Mouse (Mus musculus): Measurements from ENCODE around the gene Ubxn11. TPM values are rescaled to one million over a fixed set of nuclear protein-coding genes. Genes with fewer than 3 reads are reported as not detected.

Gene Ubxn11
- total RNA-seq, 2 experiments from 2014 or later, result 2.0 to 2.3 TPM

DNA sequence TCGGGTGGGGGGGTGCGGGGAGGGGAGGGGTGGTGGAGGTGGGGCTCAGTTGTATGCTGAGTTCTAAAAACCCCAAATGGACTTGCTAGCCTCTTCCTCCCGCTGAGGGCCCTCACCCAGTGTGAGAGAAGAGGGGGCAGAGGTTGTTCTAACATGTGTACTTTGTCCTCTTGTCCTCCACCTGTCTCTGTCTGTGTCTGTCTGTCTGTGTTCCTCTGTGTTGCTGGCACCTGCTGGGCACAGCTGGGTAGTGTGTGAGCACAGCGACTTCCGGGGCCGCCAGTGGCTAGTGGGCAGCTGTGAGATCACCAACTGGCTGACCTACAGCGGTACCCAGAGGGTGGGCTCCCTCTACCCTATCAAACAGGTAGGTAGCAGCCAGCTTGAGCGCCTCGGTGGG, 13.3 kb upstream of the Ubxn11 start:
- no peak for DNase-seq
- intact Hi-C loops (cut with DNase I), result loop anchor here (5.0 kb wide), 1 partner anchor 193 kb away; no protein-coding TSS in a partner anchor

DNA sequence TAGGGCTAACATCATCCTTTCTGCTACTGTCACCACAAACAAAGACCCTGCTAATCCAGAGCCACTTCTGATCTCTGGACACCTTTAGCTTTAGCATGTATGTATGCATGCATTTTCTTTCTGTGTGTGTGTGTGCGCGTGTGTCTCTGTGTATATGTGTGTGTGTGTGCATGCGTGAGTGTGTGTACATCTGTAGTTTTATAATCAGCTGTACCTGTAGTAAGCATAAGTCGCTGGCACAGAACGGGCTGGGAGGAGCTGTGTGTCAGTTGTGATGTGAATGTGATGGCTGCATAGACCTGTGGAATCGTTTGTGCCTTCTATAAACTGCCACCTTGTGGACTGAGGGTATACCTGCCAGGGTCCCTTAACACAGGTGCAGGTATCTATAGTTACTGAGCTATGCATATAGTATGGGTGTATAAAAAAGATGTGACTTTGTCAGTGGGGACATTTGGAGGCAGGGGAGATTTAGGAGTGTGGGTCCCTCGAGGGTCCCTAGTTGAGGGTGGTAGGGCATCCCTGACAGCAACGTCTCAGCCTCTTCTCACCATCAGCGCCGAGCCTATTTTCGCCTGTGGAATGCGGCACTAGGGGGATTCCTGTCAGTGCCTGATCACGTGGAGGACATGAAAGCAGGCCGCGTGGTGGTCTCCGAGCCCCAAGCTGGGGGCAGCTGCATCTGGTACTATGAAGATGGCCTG, 11.7 kb upstream of the Ubxn11 start:
- intact Hi-C loops (cut with DNase I), result no loop called here
- no peak for DNase-seq

DNA sequence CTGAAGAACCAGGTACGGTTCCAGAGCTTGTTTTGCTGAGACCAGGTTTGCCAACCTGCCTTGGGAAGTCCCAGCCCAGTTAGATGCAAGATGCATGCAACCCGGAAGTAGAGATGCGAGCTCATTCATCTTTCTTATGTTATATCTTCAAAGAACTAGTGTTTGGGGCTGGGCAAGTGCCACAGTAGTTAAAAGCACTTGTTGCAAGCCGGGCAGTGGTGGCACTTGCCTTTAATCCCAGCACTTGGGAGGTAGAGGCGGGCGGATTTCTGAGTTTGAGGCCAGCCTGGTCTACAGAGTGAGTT, 11.2 kb upstream of the Ubxn11 start:
- intact Hi-C loops (cut with DNase I), result no loop called here
- no peak for DNase-seq

DNA sequence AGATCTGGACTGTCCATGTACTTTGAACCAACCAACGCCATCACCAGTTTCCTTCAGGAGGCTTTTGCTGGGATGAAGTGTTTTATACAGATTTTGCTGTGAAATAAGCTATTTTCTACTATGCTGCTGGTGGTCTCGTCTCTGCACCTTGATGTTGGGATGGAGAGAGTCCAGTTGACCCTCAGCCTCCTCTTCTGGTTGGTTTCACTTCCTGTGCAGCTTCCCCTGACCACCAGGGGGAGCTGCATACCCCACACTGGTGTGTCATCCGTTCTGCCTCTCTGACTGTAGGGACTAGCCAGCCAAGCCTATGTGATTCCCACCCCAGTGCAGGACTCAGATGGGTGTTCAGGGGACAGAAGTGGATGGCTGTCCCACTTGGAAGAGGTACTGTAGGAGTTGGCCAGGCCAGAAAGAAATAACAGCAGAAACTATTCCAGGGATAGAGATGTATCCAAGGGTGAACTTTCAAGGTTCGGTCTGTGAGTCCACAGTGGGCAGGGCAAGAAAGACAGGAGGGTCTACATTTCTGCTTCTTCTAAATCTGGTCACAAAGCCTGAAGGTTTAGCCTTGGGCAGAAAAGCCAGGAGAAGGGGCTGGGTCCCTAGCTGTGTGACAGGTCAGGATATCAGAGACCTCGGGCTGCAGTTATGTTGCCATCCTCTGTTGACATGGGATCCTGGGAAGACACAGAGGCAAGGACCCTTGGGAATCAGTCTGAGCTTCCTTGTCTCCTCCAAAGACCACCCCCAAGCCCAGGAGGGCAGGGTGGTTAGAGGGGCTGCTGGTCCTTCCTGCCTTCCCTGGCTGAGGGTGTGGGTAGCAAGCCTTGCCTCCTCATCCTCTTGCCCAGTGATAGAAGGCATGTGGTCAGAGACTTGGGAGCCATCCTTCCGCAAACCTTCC, 9.7 kb upstream of the Ubxn11 start:
- peak; percentile 56 to 73 for DNase-seq

DNA sequence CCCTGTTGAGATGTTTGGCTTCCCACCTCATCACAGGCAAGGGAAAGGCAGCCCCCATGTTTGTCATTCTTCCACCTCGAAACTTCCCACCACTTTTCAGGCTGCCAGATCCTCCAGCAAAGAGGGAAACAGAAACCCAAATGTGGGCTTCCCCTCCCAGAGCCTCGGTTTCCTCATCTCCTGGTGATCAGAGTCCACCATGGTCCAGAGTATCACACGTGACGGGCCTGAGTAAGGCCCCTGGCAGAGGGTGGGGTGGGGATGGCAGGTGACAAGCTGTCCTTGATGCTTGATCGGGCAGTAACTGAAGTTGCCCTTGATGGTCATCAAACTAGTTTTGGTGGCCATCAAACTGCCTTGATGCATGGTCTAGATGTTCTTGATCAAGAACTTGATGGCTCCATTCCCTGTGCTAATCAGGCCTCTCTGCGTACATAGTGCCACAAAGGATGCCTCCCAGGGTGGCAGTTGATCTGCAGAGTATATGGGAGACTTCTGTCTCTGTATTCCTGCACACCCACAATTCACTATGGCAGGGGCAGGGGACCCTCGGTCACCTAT, 8.3 kb upstream of the Ubxn11 start:
- intact Hi-C loops (cut with DNase I), result no loop called here
- DNase-seq, result no peak

More for the DNA sequence above, 9.7 kb upstream of the Ubxn11 start:
- intact Hi-C loops (cut with DNase I), result loop anchor here (1.0 to 2.0 kb wide), 2 partner anchors 31 to 198 kb away; no protein-coding TSS in a partner anchor

DNA sequence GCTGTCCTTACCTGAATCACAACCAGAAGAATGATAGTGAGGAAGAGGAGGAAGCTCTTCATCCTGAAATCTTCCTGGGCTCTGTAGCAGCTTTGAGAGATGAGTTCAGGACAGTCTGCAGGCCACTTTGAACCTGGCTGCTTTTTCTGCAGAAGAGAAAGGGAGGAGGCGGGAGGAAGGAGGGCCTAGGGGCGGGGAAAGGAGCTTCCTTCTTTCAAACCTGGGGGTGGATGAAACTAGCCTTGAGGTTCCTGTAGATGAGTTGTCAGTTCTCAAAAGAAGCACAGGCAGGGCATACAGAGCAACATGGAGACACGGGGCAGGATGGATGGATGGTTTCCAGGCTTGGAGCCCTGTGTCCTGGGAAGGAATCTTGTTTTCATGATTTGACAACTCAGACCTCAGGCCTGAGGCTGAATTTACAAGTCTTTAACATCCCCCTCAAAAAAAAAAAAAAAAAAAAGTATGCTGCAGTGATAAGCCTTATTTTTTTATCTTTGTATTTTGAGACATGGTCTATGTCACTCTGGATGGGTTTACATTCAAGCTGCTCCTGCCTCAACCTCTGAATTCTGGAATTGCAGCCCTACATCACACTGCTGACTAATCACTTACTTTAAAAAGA, 7.3 kb upstream of the Ubxn11 start, which contains the start of gene Cd52:
Gene Cd52 (minus strand): TSS at position 160 of the 625 bp plus-strand sequence.
- DNase-seq, result peak in 1 of 2 experiments; percentile 26
- intact Hi-C loops (cut with DNase I), result no loop called here

DNA sequence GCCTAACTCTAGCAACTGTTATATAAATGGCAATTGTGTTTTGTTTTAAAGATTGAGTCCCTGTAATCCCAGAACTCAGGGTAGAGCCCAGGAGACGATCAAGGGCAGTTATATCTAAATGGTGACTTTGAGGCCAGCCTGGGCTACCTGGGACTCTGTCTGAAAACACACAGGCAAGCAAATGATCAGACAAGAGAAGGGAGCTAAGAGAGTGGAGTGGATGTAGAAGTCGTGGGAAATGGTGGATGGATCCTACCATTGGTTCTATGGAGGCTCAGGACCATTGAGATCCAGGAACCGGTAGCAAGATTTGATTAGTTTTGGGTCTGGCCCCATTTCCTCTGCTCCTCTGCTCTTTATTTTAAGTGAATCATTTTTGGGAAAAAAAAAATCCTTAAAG, 6.2 kb upstream of the Ubxn11 start:
- intact Hi-C loops (cut with DNase I), result no loop called here
- no peak for DNase-seq

DNA sequence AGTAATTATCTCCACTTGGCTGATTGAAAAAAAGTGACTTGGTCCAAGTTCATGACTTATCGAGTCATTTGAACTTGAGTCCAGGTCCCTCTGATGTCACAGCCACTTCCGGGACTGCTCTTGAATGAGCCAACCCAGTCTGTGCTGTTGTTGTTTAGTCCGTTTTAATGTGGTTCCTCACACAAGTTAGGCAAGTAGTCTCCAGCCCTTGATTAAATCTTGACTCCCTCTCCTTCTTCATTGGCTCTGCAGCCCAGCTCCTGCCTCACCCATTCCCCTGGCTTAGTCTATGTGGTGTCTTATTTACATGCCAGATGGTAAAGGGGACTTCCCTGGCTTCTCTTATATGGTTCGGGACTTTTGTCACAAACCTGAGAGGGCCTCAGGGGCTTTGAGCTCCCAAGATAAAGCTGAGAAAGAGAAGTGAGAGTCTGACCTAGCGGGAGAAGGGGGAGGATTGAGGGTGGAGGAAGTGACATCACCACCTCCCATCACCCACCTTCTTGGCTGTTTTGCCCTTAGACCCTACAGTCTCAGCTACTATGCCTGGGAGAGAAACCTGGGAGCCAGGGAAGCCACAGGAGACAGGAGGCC, 5.3 kb upstream of the Ubxn11 start:
- no peak for DNase-seq
- intact Hi-C loops (cut with DNase I), result no loop called here

DNA sequence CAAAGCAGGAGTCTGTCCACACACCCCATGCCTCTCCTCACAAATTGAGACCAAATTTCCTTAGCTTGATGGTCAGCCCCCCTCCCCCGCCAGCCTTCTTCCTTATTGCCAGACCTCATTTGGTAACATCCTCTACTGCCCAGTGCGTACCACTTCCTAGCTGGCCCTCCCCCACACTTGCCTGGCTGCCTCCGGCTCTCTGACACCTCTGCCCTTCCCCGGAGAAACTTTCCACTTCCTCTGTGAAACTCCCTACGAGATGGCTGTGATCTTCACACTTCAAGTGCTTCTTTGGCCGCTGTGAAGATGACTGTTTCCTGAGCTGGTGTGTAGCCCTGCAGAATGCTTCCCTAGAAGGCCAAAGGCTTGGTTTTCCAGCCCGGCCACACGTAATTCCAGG, 3.7 kb upstream of the Ubxn11 start:
- intact Hi-C loops (cut with DNase I), result no loop called here
- DNase-seq, result peak in 1 of 2 experiments; percentile 42

DNA sequence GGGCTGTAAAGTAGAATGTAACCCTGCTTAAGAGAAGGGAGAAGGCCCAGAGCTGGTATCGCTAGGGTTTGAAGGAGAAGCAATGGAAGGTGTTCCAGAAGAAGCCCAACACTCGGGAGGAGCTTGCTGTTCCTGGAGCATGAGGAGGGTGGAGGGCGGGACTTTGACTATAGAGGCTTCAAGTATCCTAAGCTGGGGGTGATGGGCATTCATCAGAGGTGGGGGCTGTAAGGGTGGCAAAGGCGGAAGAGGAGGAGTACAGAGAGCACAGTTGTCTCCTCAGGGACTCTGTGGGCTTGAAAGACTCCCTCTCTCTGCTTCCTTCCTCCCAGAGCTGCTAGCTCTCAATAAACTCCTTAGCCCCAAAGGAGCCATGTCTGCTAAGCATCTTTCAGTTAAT, 2.1 kb upstream of the Ubxn11 start:
- no peak for DNase-seq
- intact Hi-C loops (cut with DNase I), result no loop called here

DNA sequence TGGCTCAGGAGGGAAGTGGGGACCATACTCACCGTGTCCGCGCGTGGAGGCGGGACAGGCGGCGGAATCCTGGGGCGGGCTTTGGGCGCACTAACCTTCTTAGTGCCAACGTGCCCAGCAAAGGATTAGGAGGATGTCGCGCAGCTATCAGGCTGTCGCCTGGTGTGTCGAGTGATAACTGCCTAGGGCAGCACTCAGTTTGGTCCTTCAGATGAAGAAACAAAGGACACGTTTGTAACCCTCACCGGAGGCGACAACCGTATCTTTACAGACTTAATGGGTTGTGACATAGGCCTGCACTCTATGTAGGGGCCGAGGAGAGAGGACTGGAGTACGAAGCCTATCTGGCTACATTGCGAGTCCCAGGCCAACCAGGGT, 361 bp downstream of the Ubxn11 start:
- intact Hi-C loops (cut with DNase I), result no loop called here
- no peak for DNase-seq

DNA sequence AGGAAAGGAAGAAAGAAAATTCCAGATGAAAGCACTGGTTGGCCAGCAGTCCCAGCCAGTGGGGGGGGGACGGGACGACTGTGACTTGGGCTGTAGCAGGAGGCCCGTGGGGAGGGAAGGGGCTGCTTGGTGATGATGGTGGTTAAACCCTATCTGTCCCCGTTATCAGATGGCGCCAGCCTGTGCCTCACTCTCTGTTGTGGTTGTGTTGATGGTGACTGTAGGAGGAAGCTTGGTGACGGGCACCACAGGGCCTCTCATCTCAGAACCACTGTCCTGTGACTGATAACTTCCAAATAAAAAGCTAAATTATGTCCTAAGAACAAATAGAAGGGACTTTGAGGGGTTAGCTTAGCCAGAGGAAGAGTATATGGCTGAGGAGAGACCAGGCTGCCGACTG, 3.7 kb downstream of the Ubxn11 start:
- intact Hi-C loops (cut with DNase I), result no loop called here
- DNase-seq, result no peak

DNA sequence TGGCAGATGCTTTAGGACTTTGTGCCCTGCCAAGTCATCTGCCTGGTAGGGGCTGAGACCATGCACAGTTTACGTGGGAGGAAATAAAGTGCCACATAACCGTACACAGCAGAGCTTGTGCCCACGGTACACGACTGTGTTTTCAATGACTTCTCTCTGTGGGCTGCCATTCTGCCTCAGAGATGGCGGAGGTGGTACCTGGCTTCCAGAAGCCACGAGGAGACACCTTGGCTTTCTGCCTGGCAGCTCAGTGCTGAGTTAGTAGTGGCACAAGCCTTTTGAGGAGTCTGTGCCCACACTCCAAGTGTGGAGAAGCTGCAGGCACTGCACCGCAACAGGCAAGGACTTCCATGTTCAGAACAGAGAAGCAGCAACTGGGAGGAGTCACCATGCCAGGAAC, 5.4 kb downstream of the Ubxn11 start:
- no peak for DNase-seq
- intact Hi-C loops (cut with DNase I), result no loop called here

DNA sequence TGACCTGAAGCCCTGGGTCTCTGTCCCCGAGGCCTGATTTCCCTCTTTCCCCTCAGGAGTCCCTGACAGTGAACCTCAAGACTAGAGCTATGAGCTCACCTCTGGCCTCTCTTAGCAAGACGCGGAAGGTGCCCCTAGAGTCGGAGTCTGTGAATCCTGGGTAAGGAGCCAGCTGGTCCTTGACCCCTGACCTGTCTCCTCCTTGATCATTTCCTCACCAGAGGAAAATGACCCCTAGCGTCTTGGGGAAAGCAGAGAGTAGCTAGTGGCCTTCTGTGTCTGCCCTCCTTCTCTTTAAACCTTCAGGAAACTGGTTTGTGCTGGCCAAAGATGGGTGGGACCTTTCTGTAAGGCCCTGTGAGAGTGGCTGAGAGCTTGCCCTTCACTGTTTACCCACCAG, 5.8 kb downstream of the Ubxn11 start:
- no peak for DNase-seq
- intact Hi-C loops (cut with DNase I), result no loop called here

DNA sequence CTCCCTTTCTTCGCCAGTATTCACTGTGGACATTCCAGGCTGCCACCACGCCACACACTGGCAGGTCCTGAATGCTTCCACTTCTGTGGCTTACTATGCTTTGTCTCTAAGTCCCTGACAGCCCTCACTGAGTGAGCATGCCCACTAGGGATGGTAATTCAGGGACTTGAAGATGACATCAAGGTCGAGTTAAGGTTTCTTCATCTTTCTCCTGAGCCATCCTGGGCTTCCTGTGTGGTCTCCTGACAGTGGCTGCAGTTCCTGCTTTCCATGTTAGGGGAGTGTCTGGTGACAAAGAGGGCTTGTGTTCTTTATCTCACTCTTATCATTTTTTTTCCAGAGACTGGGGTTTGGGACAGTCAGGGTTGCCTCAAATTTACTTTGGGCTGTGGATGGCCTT, 8.3 kb downstream of the Ubxn11 start:
- intact Hi-C loops (cut with DNase I), result no loop called here
- no peak for DNase-seq

DNA sequence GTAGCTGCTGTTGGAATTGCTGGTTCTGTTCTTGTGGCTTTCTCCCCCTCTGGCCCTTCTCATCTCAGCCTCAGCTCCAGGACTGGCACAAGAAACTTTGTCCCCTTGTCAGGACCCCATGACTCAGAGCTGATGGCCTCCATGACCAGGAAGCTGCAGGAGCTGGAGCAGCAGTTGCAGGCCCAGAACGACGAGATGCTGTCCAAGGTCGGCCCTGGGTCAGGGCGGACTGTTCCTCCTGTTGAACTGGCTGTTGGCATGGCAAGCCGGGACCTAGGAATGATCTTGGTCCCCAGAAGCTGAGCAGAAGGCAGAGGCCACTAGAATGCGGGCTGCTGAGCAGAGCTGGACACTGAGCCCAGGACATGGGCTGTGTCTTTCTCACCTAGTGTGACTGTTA, 10.0 kb downstream of the Ubxn11 start:
- DNase-seq, result no peak
- intact Hi-C loops (cut with DNase I), result no loop called here

DNA sequence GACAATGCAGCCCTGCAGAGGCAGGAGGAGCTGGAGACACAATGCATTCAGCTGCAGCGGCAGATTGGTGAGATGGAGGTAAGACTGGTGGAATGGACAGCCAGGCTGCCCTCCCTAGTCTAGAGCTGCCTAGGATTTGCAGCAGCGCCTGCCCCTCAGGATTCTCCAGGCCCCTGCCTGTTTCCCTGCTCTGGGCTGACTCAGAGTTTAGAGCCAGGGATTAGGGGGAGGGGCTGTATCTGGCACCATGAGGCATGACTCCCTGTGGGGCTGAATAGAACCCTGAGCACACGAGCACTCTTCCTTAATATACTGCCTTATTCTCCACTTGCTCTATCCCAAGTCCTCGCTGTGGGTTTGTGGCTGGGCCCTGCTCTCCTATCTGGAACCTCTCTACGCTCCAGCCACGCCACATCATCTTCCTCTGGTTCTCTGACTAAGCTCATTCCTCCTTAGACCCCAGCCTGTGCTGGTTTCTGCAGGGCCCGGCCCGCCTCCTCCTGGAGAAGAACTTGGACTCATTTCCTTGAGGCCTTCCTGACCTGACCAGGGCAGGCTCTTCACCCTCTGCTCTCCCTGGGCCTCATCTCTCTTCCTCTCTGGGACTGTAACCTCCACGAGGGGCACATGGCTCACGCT, 11.1 kb downstream of the Ubxn11 start:
- intact Hi-C loops (cut with DNase I), result no loop called here
- DNase-seq, result no peak

DNA sequence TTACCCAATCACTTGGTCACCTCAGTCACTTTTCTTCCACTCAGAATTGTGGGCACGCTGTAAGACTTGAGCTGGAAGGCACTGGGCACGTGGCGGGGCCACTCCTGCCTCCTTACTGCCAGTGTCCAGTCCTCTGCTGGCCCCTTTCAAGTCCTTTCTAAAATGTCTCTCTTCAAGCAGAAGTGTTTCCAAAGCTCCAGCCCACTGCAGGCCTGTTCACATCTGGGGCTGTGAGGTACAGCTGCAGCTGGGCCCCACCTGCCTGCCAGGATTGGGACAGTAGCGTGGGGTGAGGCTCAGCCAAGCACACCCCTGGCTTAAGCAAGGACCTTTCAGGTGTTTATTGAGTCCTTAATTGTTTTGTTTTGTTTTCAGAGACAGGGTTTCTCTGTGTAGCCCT, 11.7 kb downstream of the Ubxn11 start:
- no peak for DNase-seq
- intact Hi-C loops (cut with DNase I), result no loop called here

DNA sequence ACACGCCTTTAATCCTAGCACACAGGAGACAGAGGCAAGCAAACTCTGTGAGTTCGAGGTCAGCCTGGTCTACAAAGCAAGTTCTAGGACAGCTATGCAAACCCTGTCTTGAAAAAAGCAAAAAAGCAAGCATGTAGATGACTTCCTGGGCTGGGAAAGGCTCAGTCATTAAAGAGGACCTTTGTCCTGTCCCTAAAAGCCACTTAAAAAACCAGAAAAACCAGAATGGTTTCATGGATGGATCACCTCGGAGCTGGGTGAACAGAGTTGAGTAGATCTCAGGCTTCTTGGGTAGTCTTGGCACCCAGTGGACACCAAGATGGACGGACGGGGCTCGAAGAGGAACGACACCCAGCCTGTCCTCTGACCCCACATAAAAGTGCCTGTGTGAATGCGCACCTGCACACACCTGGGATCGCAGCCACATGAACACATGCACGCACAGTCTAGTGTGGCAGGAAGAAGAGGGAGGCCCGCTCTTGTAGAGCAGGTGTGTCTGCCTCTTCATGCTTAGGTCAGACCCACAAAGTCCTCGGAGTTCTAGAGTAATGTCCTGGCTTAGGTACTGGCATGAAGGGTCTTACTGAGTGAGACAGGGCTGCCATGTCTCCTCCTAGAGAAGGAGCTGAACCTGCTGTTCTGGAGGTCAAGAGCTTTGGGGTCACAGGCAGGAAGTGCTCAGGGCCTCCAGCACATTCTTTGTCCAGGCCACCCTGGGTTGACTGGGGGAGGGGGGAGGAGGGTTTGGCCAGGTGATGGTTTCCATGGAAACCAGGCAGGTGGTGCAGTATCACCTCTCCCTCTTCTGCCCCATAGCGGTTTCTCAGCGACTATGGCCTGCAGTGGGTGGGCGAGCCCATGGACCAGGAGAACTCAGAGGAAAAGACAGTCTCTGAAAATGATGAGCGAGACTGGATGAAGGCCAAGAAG, 13.1 kb downstream of the Ubxn11 start:
- DNase-seq, result no peak
- intact Hi-C loops (cut with DNase I), result no loop called here
